Mouse (Mus musculus) gastrocnemius, postnatal 10 days (tissue): Measurements from ENCODE around the gene Fcrl5. TPM values are rescaled to one million over a fixed set of nuclear protein-coding genes. Genes with fewer than 3 reads are reported as not detected.
A peak's percentile ranks its signal among the peaks of the same experiment; 100 is the strongest.
"Not testable (repeated sequence)": the region's sequence is repeated elsewhere in the genome, so short reads cannot be mapped to it uniquely, and the experiment has no call there.

Experiments used
- DNase-seq: peaks from one replicate; pipeline ENCODE4 v3.0.0; 2021; ENCODE audit warnings: mixed read lengths
- long read RNA-seq, 2 experiments: library from polyadenylated mRNA; stranded (forward); transcript quantifications; one replicate each; pipeline ENCODE4 v2.0.0; 2021
- total RNA-seq, 2 experiments: library from RNA; stranded (reverse); gene quantifications; 2 replicates each; pipeline ENCODE4 v1.2.3; 2021

Gene Fcrl5
- not detected for total RNA-seq
- long read RNA-seq, experiment 1 = 0 reads
- long read RNA-seq, experiment 2 = 0 reads

DNA sequence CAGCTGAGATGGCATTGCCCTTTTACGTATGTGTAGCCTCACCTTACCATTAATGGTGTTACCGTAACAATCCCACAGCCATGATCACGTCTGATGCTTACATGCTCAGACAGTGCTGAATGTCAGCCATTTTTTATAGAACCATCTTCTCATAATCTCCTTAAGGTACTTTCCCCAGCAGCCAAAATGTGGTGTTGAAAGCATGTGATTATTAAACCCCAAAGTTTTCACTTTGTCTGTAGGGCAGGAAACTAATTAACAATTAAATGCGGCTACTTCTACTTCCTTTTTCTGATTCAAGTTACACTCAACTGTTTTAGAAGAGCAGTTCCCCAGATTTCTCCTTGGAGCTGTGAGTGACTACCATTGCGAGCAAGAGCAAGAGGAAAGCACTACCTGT, at the start of gene Fcrl5:
Gene Fcrl5 (plus strand): TSS at position 295 of the 400 bp plus-strand sequence.
- no peak for DNase-seq

DNA sequence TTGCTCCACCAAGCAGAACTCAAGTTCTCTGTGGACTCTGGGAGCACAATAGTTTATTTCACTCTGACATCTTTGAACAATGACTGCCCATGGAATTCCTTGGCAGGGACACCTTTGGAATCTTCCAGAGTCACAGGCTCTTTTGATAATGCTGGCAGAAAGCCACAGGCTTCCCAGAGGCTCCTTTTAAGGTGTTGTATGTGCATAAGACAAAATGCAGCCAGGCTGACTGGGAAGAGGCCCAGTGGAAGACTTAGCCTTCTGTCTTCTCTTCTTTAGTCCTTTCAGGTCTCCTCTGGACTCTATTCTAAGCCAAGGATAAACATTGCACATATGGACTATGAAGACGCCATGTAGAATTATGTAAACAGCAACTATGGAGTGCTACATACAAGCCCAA, 44.6 kb upstream of the Fcrl5 start:
- no peak for DNase-seq

DNA sequence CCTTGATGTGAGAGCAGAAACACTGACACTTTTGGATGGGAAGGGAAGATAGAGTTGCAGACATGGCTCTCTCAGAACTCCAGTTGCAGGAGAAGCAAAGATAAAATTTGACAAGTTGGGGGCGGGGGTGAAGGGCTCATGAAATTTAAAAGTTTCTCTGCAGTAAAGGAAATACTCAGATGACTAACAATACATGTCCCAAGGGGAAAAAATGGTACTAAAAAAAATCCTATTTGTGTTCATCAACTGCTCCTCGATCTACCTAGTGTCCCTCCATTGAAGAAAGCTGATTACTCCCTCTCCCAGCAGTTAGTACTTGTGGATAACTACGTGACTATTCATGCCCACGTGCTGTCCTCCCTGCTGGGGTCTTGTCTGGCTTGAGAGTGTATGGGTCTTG, 36.8 kb upstream of the Fcrl5 start:
- DNase-seq = no peak

DNA sequence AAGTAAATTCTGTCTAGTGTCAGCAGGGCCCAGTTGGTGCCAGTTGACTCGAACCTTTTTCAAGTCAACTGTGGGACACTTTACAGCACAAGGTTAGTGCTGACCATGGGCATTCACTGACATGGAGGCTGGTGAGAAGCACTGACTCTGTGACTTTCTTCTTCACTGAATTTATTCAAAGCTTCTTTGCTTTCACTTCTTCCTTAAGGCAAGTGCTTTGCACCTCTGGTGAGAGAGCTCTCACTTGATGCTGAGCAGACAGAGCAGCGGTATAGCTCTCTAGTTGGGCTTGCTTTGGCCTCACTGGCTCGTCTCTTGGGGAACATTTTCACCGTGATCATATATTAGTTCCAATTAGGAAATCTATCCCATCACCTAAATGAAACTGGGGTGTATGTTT, 35.7 kb upstream of the Fcrl5 start:
- DNase-seq = no peak

DNA sequence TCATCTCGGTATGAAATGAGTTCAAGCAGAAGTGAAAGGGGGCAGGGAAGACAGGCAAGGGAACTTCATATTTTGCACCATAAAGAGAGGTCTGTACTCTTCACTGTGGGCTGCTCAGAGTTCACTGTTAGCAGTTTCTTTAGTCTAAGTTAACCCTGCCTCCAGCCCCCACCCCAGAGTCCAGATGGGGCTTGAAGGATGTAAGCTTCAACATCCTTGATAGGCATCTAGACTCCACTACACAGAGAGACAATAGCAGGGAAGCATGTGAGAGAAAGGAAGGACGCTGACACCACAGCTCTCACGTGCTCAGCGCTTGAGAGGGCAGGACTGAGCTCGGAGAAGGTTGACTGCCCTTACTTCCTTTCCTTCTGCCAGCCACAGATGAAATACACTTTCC, 34.3 kb upstream of the Fcrl5 start:
- DNase-seq = no peak

DNA sequence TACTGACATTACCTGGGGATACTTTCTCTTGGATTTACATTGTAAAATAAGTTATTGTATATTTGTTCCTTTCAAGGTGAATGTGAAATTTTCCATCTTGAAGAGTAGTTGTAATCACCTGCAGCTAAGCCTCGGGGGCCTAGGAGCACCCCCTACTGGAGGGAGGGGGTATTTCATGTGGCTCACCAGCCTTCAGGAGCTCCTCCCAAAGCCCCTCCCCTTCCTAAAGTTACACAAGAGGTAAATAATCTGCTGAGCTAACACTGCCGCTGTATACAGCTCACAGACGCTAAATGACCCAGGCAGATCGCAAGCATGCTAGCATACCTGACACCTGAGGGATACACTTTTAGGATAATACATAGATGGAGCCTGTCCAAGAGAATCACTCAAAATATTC, 27.4 kb upstream of the Fcrl5 start:
- DNase-seq = no peak

DNA sequence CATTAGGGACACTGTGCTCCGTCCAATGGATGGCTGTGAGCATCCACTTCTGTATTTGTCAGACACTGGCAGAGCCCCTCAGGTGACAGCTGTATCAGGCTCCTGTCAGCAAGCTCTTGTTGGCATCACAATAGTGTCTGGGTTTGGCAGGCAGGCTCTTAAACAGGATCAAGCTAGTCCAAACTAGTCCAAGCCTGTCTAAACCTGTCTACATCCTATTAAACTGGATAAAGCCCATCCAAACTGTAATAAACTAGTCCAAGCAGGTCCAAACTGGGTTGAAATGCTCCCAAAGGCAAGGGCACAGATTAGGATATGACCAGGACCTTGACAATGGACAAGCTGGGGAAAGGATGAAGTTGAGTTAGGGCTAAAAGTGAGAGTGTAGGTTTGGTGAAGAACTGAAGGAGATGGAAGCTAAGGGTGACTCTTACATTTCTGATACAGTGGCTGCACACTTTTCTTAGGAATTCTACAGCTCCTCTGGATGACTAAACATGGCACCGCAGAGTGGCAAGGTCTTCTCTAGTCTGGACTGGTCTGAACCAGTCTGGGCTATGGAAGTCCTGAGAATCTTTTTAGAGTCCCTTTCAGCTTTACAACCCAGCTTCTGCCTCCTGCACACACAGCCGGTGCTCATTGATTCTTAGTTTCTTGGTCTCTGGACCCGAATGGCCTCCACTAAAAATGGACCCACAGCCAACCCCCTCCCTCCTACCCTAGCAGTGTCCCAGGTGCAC, 26.2 kb upstream of the Fcrl5 start:
- no peak for DNase-seq

DNA sequence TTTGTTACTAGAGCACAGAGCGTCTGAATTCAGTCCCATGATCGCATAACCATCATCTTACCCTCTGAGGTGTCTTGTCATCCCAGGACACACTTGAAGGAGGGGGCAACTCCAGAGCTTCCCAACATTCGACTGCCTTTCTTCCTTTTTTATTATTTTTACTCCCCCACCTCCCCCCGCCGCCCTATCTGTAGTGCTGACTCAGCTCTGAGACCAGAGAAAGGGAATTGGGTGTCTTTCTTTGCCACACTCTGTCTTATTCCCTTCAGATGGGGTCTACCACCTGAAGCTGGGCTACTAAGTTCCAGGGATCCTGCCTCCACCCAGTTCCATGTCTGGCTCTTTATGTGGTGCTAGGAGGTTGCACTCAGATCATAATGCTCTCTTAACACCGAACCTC, 25.0 kb upstream of the Fcrl5 start:
- DNase-seq = no peak

DNA sequence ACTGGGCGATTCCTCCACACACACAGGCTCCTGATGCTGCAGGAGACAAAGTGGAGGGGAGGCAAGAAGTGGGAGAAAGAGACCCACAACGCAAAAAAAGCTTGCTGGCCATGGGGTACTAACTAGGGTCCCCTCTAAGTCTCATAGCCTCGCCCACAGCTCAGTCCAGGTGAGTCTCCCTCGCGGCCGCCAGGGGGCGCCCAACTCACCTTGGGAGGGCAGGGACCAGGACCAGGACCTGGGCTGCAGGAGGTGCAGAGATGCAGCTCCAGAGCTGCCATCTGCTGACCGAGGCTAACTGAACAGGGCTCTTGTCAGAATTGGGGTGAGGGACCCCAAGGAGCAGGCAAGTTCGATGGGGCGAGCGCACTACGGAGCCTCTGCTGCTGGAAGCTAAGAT, 24.4 kb upstream of the Fcrl5 start:
- peak; percentile 56 for DNase-seq

DNA sequence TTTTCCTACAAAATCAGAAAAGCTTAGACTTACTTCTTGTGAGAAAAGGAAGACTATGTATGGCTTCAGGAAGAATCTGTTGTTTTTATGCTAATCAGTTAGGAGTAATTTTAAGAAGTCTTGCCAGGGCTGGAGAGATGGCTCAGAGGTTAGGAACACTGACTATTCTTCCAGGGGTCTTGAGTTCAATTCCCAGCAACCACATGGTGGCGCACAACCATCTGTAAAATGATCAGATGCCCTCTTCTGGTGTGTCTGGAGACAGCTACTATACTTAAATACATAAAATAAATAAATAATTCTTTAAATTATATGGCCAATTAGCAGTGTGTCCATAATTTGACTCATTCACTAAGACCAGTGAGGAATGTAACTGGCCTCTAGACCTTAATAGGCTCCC, 14.9 kb upstream of the Fcrl5 start:
- DNase-seq = no peak

DNA sequence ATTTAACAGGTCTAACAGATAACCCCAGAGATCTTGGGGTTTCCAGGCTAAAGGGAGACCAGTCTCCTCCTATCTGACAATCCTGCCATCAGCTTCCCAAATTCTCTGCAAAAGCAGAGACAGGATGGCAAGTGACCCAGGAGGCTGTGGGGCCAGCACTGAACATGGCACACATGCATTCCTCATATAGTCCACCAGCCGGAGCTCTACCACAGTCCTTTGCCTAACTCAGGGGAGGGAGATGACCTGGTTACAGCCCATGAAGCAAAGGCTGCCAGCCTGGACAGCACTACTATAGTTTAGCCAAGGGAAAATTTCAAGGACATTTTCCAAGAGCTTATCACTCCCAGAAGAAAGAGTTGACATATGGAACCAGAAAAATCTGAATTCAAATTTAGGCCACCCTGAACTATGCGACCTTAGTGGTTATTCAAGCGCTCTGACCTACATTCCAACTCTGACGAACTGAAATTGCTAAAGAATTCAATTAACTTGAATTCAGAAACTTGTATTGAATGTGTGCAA, 13.1 kb upstream of the Fcrl5 start:
- no peak for DNase-seq

DNA sequence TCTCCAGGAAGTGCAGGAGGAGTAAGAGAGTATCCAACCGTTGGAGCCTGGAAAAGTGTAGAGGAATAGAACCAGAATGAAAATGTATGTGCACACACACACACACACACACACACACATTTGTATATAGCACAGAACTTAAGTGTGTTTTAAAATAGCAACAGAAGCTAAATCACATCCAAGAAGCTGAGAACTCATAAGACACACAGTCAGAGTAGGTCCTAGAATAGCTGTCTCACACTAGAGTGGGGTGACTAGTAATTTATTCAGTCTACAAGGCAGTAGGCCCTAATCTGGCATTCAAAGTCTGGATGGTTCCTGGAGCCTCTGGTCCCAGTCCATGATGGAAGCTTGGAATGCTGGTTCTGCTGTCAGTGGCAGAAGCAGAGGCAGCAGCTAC, 5.0 kb downstream of the Fcrl5 start:
- DNase-seq = no peak

DNA sequence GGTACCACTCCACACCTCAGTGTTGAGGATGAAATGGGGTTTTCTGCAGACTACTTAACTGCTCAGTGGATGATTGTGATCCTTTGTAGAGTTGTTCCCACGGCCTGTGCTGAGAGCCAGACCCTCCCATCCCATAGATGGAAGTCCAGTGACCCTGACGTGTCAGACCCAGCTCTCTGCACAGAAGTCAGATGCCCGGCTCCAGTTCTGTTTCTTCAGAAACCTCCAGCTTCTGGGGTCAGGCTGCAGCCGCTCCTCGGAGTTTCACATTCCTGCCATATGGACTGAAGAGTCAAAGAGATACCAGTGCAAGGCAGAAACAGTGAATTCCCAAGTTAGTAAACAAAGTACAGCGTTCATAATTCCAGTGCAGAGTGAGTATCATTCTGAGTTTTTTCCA, 8.4 kb downstream of the Fcrl5 start:
- no peak for DNase-seq

DNA sequence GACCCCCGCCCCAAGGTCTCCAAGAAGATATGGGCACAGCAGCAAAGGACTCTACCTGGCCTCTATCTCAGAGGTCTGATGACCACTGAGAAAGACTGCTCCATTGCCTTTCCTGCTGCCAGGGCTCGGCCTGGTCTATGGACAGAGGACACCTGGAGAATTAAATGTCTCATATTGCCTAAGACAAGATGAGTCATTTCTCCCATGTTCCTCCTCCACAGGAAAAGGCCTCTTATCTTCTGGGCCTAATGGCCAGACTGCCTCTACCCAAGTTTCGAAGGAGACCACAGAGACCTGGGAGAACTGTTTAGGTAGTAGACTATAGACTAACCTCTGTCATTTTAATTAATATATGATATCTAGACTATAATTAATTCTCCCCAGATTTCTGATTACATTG, 29.9 kb downstream of the Fcrl5 start:
- DNase-seq = no peak

DNA sequence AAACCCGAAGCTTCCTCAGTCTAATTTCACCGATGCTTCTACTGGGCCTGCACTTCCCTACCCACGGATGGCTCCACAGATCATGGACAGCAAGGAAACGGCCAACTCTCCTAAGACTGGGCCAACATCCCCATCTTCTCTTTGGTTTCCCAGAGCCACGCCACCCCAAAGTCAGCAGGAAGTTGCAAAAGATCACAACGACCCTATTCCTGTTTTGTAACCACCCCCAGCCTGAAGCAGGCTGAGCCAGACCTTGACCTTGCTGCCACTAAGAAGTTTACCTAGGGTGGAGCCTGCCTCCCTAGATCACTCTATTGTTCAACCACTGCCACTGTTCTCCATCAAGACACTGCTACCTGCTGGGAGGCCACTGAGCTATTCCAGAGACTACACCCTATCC, 31.4 kb downstream of the Fcrl5 start:
- DNase-seq = no peak

DNA sequence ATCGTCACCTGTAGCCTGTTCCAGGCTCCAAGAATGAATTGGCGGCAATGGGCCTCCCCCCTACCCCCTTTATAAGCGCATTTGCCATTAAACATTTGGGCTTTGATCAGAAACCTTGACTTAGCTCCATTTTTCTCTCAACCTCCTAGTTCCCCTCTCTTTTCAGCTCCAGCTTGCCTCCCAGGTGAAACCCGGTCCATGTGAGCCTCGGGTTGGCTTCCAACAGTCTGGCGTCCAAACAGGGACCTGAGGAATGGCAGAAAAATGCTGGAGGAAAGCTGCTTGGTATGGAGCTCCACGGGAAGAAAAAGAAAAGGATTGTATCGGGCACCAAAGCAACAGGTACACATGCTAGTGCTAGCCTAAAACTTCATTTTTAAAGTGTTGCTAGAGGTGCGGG, 31.8 kb downstream of the Fcrl5 start:
- DNase-seq = no peak

DNA sequence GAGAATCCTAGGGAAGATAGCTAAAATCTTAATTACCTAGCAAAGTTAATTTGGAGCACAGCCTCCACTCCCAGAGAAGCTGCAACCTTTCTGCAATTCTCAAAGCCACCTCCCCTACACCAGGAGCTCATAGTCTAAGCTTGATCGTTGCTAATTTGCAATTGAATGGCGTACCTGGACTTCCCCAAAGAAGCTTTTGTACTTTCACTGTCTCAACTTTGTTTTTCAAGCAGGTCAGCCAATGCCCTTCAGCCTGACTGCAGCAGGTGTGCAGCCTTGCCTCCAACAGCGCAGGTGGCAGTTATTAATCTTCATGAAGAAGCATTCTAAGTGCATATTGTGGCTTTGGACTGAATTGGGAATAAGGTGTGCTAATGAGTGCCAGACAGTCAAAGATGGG, 42.4 kb downstream of the Fcrl5 start:
- not testable (repeated sequence) for DNase-seq

DNA sequence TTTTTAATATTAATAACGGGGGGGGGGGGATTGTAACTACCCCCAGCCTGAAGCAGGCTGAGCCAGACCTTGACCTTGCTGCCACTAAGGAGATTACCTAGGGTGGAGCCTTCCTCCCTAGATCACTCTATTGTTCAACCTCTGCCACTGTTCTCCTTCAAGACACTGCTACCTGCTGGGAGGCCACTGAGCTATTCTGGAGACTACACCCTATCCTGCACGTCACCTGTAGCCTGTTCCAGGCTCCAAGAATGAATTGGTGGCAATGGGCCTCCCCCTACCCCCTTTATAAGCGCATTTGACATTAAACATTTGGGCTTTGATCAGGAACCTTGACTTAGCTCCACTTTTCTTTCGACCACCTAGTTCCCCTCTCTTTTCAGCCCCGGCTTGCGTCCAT, 43.0 kb downstream of the Fcrl5 start:
- not testable (repeated sequence) for DNase-seq

DNA sequence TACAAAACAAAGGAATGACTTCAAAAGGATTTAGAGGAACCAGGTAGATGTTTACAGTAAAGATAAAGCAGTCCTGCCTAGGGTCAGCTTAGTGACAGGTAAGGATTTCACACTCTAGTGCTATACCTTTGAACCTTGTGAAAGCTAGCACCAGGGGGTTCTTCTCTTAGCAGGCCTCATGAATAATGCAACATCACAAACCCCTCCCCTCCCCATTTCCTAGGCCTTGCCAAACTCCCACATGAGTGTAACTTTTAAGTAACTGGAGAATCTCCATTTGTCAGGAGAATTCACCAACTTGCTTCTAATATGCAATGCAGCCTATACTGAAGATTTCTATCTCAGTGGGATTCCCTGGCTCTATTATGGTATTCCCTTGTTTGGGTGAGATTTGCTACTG, 43.7 kb downstream of the Fcrl5 start:
- not testable (repeated sequence) for DNase-seq

DNA sequence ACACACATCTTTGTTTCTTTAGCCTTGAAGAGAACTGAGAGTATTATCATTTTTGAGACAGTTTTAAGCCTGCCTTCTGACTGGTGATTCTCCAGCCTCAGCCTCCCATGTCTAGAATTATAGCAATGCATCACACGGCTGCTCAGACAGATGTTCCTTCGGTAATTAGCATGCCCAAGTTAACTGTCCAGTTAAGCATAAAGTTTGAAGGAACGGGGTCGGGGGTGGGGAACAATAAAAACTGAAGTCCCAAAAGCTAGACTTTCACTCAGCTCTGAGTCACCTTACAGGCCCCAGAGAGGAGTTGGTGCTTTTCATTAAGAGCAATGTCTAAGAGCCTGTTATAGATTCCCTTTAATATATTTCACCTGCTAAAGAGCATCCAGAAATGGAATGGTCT, 51.8 kb downstream of the Fcrl5 start:
- DNase-seq = no peak

DNA sequence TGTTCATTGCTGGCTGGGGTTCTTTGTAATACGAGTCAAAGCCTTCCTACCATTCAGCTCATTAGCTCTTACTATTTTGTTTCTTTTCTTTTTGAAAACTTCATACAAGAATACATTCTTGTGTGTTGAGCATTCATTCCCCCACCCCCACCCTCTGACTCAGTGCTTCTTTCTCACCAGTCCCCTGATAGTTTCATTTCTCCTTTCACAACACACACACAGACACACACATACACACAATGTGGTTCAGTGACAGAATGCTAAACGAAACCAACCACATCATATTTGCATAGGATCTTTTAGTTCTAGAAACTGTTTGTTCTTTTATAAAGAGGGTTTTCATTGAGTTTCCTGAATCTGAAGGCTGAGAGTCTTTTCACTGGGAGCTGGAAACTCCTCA, 52.3 kb downstream of the Fcrl5 start:
- DNase-seq = no peak

DNA sequence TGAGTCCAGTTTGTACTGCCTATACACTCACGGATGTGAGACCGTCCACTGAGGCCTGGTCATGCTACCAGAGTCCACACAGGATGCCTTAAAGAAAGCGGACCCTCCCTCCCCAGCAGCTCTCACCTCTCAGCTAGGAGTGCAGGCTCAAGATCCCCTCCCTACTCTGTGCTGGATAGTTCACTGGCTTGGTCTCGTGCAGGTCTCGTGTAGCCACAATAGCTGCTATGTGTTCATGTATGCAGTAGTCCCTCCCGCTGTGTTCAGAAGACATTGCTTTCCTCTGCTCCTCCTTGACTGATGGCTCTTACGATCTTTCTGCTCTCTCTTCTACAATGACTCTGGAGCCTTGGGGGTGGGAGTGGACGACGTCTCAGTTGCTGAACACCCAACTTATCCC, 62.7 kb downstream of the Fcrl5 start:
- DNase-seq = no peak

DNA sequence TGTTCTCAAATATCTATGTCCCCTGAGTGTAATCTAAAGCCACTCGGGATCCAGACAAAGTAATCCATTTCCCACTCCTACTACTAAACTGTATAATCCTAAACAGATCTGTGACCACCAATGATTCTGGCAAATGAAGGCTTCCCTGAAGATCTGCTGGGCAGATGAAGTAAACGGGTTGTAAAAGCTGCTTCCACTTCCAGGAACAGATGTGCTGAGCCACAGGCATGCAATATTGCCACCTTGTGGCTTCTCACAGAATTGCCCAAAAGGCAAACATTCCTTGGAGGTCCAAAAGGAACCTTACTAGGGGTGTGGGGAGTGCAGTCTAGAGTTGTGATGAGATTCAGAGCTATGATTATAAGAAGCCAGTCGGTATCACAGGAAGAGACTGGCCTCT, 63.5 kb downstream of the Fcrl5 start:
- peak; percentile 73 for DNase-seq
